Mouse (Mus musculus): Measurements from ENCODE around the gene 6720489N17Rik. TPM values are rescaled to one million over a fixed set of nuclear protein-coding genes. Genes with fewer than 3 reads are reported as not detected.
"Not testable (repeated sequence)": the region's sequence is repeated elsewhere in the genome, so short reads cannot be mapped to it uniquely, and the experiment has no call there.

6720489N17Rik gene
- polyA plus RNA-seq, 1 experiment from 2014 or later = 16.6 TPM

- Histone ChIP-seq H3K9me3 (ENCODE audit: control insufficient read depth, low read length) (peaks cover 12% of the 10 kb centered on the region), H3K4me2 (replicated peaks; ENCODE audit: low read depth, low read length) (peak within 1 kb of the TSS; percentile 25; the same call in 1 of the 2 replicates), H3K9ac (ENCODE audit: low read depth, low read length) (peak within 1 kb of the TSS; percentile 45; the same call in 1 of the 2 replicates), H3K4me3 (ENCODE audit: low read length) (peak within 1 kb of the TSS; percentile 42)
- peak; percentile 60; the same call in 1 of the 2 replicates for ATAC-seq (ENCODE audit: low FRiP score, low TSS enrichment)
- H3K27me3 ChIP-seq (ENCODE audit: control insufficient read depth, insufficient read depth, low read length); H3K36me3 ChIP-seq (ENCODE audit: control insufficient read depth, insufficient read depth, low read length); H3K4me1 ChIP-seq (ENCODE audit: control insufficient read depth, insufficient read depth, low read length); H3K27ac ChIP-seq (ENCODE audit: low read depth, low read length): not testable (repeated sequence)
- 1% methylated on average over 25 of the region's 27 CpGs for WGBS
Observed at GRCm38 (mm10) chr13:62558189-62559110, 65.5 kb downstream of the 6720489N17Rik start, which contains the start of gene Zfp935. TSS of gene Zfp935 (minus strand) at chr13:62558511.

Small RNAs within 50 kb of the gene (microRNA-seq; reads per million reads assigned to microRNA genes)
- not detected for gene Gm24020

Other genes with a start within 250 kb of the 6720489N17Rik start
- 8.1 and 9.5 TPM in 2 replicates for gene Gm3604, start 241.0 kb downstream of the 6720489N17Rik start, polyA plus RNA-seq (2014; fragmentation: Nextera tagmentation; extraction: Ambion mirVana)
- 14.9 and 15.3 TPM in 2 replicates for gene Gm49359, start 157.3 kb downstream of the 6720489N17Rik start, polyA plus RNA-seq (2014; fragmentation: Nextera tagmentation; extraction: Ambion mirVana)
- 0.27 and 0.58 TPM in 2 replicates for gene Zfp935, start 65.7 kb downstream of the 6720489N17Rik start, polyA plus RNA-seq (2014; fragmentation: Nextera tagmentation; extraction: Ambion mirVana)
- gene Zfp934, start 53.0 kb downstream of the 6720489N17Rik start, polyA plus RNA-seq (2014; fragmentation: Nextera tagmentation; extraction: Ambion mirVana) = 24.7 and 27.6 TPM in 2 replicates
- 32.5 and 36.0 TPM in 2 replicates for gene Platr25, start 136.5 kb upstream of the 6720489N17Rik start, polyA plus RNA-seq (2014; fragmentation: Nextera tagmentation; extraction: Ambion mirVana)
- 13.7 and 14.7 TPM in 2 replicates for gene Gm5141, start 161.6 kb upstream of the 6720489N17Rik start, polyA plus RNA-seq (2014; fragmentation: Nextera tagmentation; extraction: Ambion mirVana)
- 1.7 and 5.9 TPM in 2 replicates for gene Fbp2, start 234.2 kb upstream of the 6720489N17Rik start, polyA plus RNA-seq (2014; fragmentation: Nextera tagmentation; extraction: Ambion mirVana)

Data from kidney, embryonic 14.5 days (tissue).